Mouse (Mus musculus): ENCODE measurements around the gene Clcnka. TPM values are rescaled to one million over a fixed set of nuclear protein-coding genes. Genes with fewer than 3 reads are reported as not detected.

Clcnka gene
- polyA plus RNA-seq, 1 experiment from 2014 or later, result 7.6 TPM

- H3K9me3 ChIP-seq (replicated peaks), result no peaks in the 10 kb centered on the region
- no peak overlapping the region for H3K4me3 ChIP-seq (replicated peaks)
- H3K4me1 ChIP-seq, result peaks cover 61% of the 10 kb centered on the region
- peak overlapping the region; percentile 72 for H3K27ac ChIP-seq
- H3K36me3 ChIP-seq, result no peaks in the 10 kb centered on the region
- H3K9ac ChIP-seq, result 0 out of 2 replicates have a peak overlapping the region, but pooled peaks have one; percentile 14
- ATAC-seq (replicated peaks; ENCODE audit: low FRiP score), result 0 out of 2 replicates have a peak, but pooled peaks have one; percentile 20
- H3K4me2 ChIP-seq, result peak overlapping the region; percentile 33; the same call in 1 of the 2 replicates
- 31% methylated on average over 1 of the region's 1 CpGs for WGBS
- no peaks in the 10 kb centered on the region for H3K27me3 ChIP-seq
Observed at GRCm38 (mm10) chr4:141338853-141339252, 59.7 kb downstream of the Clcnka start.

GRCm38 (mm10) chr4:141337986-141338385 is 60.5 kb downstream of the Clcnka start:
- ATAC-seq (replicated peaks; ENCODE audit: low FRiP score), result peak; percentile 55
- Histone ChIP-seq H3K27me3 (no peaks in the 10 kb centered on the region), H3K36me3 (no peaks in the 10 kb centered on the region), H3K4me2 (peak overlapping the region; percentile 33), H3K4me3 (replicated peaks) (no peak overlapping the region), H3K9me3 (replicated peaks) (no peaks in the 10 kb centered on the region), H3K9ac (no peak overlapping the region; the same call in 1 of the 2 replicates), H3K27ac (peak overlapping the region; percentile 72), H3K4me1 (peaks cover 60% of the 10 kb centered on the region)
- WGBS, result 16% methylated on average over 6 of the region's 6 CpGs

DNA sequence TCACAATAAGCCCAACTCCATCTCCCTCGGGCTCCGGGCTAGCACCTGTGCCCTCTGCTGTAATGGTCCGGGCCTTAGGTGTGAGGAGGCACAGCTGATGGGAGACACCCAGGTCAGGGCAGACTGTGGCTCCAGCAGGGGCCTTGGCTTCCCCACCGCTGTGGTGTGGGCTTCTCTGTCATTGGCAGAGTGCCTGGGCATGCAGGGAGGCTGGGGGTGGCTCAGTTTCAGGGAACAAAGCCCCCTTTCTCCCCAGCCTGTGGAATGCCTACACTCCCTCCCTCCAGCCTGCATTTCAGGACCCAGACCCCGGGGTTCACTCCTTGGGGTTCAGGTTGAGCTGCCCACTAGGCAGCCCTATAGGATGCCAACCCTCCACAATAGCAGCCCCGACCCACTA is 62.3 kb downstream of the Clcnka start:
- H3K36me3 ChIP-seq, result no peaks in the 10 kb centered on the region
- no peaks in the 10 kb centered on the region for H3K27me3 ChIP-seq
- no peak overlapping the region for H3K27ac ChIP-seq
- no peak overlapping the region for H3K9ac ChIP-seq
- peaks cover 57% of the 10 kb centered on the region for H3K4me1 ChIP-seq
- no peak overlapping the region for H3K4me2 ChIP-seq
- H3K4me3 ChIP-seq (replicated peaks), result no peak overlapping the region
- 66% methylated on average over 6 of the region's 6 CpGs for WGBS
- no peak for ATAC-seq (replicated peaks; ENCODE audit: low FRiP score)
- H3K9me3 ChIP-seq (replicated peaks), result no peaks in the 10 kb centered on the region

DNA sequence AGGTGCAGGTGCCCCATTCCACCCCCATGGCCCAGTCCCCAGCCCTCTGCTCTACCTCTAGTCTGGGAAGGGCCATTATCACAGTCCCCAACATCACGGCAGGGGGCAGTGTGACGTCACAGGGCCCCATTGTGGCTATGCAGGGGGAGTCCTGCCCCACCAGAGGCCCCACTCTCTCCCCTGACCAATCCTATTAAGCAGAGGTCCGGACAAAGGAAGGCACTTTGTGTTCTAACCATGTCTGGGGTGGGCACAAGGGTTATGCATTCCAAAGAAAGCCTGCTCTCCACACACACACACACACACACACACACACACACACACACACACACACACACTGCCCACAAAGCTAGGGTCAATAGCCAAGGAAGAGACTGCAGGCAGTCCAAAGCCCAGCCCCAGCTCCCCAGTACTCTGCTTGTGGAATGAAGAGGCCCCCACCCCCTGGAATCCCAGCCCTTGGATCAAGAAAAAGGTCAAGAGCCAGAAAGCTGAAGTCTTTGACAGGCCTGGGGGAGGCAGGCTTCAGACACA is 63.2 kb downstream of the Clcnka start:
- Histone ChIP-seq H3K4me3 (replicated peaks) (no peak overlapping the region), H3K4me1 (peaks cover 54% of the 10 kb centered on the region), H3K9ac (no peak overlapping the region), H3K4me2 (no peak overlapping the region), H3K27ac (peak overlapping the region; percentile 54), H3K36me3 (no peaks in the 10 kb centered on the region), H3K27me3 (no peaks in the 10 kb centered on the region), H3K9me3 (replicated peaks) (no peaks in the 10 kb centered on the region)
- WGBS, result 18% methylated on average over 3 of the region's 3 CpGs
- peak; percentile 21 for ATAC-seq (replicated peaks; ENCODE audit: low FRiP score)

DNA sequence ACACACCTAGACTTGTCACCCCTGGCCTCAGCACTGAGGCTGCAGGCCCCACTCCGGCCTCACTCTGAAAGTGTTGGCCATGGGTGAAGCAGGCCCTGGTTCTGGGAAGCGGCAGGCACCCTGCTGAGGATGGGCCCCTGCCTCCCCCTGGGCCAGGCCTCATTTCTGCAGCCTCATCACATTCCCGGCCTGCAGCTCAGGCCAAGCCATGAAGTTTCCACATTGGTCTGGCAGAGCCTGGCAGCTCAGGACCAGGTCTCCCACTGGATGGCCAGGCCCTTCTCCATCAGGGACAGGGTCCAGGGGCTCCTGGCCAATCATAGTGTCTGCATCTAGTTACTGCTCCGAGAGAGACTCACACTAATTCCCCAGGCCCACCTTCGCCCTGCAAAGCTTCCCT is 63.8 kb downstream of the Clcnka start:
- Histone ChIP-seq H3K4me1 (peaks cover 54% of the 10 kb centered on the region), H3K27me3 (no peaks in the 10 kb centered on the region), H3K9me3 (replicated peaks) (no peaks in the 10 kb centered on the region), H3K36me3 (no peaks in the 10 kb centered on the region), H3K4me2 (no peak overlapping the region), H3K4me3 (replicated peaks) (no peak overlapping the region), H3K27ac (peak overlapping the region; percentile 54), H3K9ac (no peak overlapping the region)
- no peak for ATAC-seq (replicated peaks; ENCODE audit: low FRiP score)
- WGBS, result 63% methylated on average over 5 of the region's 5 CpGs

Small RNA genes lying within 50 kb of the gene (microRNA-seq; reads per million reads assigned to microRNA genes)
- not detected for gene Gm25690

Other genes starting within 250 kb of the Clcnka start
- gene Rsg1, start 184.8 kb downstream of the Clcnka start, polyA plus RNA-seq (2015; fragmentation: Nextera tagmentation; extraction: Ambion mirVana), result 5.9 and 6.8 TPM in 2 replicates
- 7.4 and 9.6 TPM in 2 replicates for gene Arhgef19, start 159.2 kb downstream of the Clcnka start, polyA plus RNA-seq (2015; fragmentation: Nextera tagmentation; extraction: Ambion mirVana)
- gene Epha2, start 97.5 kb downstream of the Clcnka start, polyA plus RNA-seq (2015; fragmentation: Nextera tagmentation; extraction: Ambion mirVana), result 6.8 and 7.1 TPM in 2 replicates
- 2.0 and 2.4 TPM in 2 replicates for gene Fam131c, start 30.5 kb downstream of the Clcnka start, polyA plus RNA-seq (2015; fragmentation: Nextera tagmentation; extraction: Ambion mirVana)
- 19.5 and 19.8 TPM in 2 replicates for gene Clcnkb, start 17.3 kb upstream of the Clcnka start, polyA plus RNA-seq (2015; fragmentation: Nextera tagmentation; extraction: Ambion mirVana)
- gene Hspb7, start 22.1 kb upstream of the Clcnka start, polyA plus RNA-seq (2015; fragmentation: Nextera tagmentation; extraction: Ambion mirVana), result 1.0 and 1.1 TPM in 2 replicates
- gene Srarp, start 37.4 kb upstream of the Clcnka start, polyA plus RNA-seq (2015; fragmentation: Nextera tagmentation; extraction: Ambion mirVana), result not detected in 2 replicates
- 39.8 and 40.4 TPM in 2 replicates for gene Zbtb17, start 45.9 kb upstream of the Clcnka start, polyA plus RNA-seq (2015; fragmentation: Nextera tagmentation; extraction: Ambion mirVana)
- gene Spen, start 139.9 kb upstream of the Clcnka start, polyA plus RNA-seq (2015; fragmentation: Nextera tagmentation; extraction: Ambion mirVana), result 10.3 and 11.1 TPM in 2 replicates
- 71.4 and 81.3 TPM in 2 replicates for gene Fblim1, start 207.4 kb upstream of the Clcnka start, polyA plus RNA-seq (2015; fragmentation: Nextera tagmentation; extraction: Ambion mirVana)
- gene Tmem82, start 219.9 kb upstream of the Clcnka start, polyA plus RNA-seq (2015; fragmentation: Nextera tagmentation; extraction: Ambion mirVana), result 2.7 and 3.1 TPM in 2 replicates
- gene Slc25a34, start 225.1 kb upstream of the Clcnka start, polyA plus RNA-seq (2015; fragmentation: Nextera tagmentation; extraction: Ambion mirVana), result 0.27 and 0.49 TPM in 2 replicates

All from kidney, embryonic 15.5 days (tissue).